ENCODE assay signal across 9 mouse cellular contexts in genomic region chr6:103809986-103810341, GRCm38 (mm10).
DNase-seq lines count a peak whose midpoint lies in the region; ATAC-seq and TF ChIP-seq lines count a peak whose summit lies in the region.
"Had no signal": no experiment of that assay in that cellular context is flagged by ENCODE, and none has a peak within 500 bp of the region (broad histone marks: within the 10 kb centered on the region; RNA-seq: fewer than 3 reads in every experiment).

No protein-coding gene starts in this region.

- H3K4me3 ChIP-seq in intestine, embryonic 14.5 days (ENCODE audit: low read depth, low read length) = peak overlapping the region; percentile 13; the same call in 1 of the 2 replicates
- no peak overlapping the region for H3K4me3 ChIP-seq in intestine, postnatal 0 days (ENCODE audit: low read depth, low read length)
- H3K4me3 ChIP-seq in embryonic facial prominence, embryonic 10.5 days = peak overlapping the region; percentile 35
- peak overlapping the region; percentile 29 for H3K4me3 ChIP-seq in forebrain, embryonic 13.5 days

- TF ChIP-seq CTCF in intestine, postnatal 0 days (IDR thresholded peaks at IDR 0.05; ENCODE audit: low read depth) = no peak

- H3K9me3 ChIP-seq in intestine, embryonic 14.5 days (ENCODE audit: control insufficient read depth, low read length) = no peaks in the 10 kb centered on the region
- H3K9me3 ChIP-seq in intestine, postnatal 0 days (ENCODE audit: control insufficient read depth) = no peaks in the 10 kb centered on the region
- H3K9me3 ChIP-seq in embryonic facial prominence, embryonic 10.5 days = no peaks in the 10 kb centered on the region
- no peaks in the 10 kb centered on the region for H3K9me3 ChIP-seq in forebrain, embryonic 13.5 days (replicated peaks)

- no peaks in the 10 kb centered on the region for H3K4me1 ChIP-seq in intestine, embryonic 14.5 days (replicated peaks; ENCODE audit: control insufficient read depth, insufficient read depth, low read length)
- no peaks in the 10 kb centered on the region for H3K4me1 ChIP-seq in intestine, postnatal 0 days (replicated peaks; ENCODE audit: control insufficient read depth, insufficient read depth, low read length)
- H3K4me1 ChIP-seq in embryonic facial prominence, embryonic 10.5 days = peaks cover 18% of the 10 kb centered on the region
- H3K4me1 ChIP-seq in forebrain, embryonic 13.5 days = peaks cover 22% of the 10 kb centered on the region

- no peak overlapping the region for H3K9ac ChIP-seq in intestine, embryonic 14.5 days (ENCODE audit: low read length)
- H3K9ac ChIP-seq in intestine, postnatal 0 days (ENCODE audit: low read depth, low read length) = no peak overlapping the region
- peak overlapping the region; percentile 30 for H3K9ac ChIP-seq in forebrain, embryonic 13.5 days

- peak overlapping the region; percentile 26 for H3K4me2 ChIP-seq in intestine, embryonic 14.5 days (ENCODE audit: low read length)
- no peak overlapping the region for H3K4me2 ChIP-seq in intestine, postnatal 0 days (replicated peaks; ENCODE audit: low read depth)
- H3K4me2 ChIP-seq in forebrain, embryonic 13.5 days = peak overlapping the region; percentile 60

- H3K27ac ChIP-seq in intestine, embryonic 14.5 days (ENCODE audit: low read depth) = no peak overlapping the region
- no peak overlapping the region for H3K27ac ChIP-seq in intestine, postnatal 0 days (ENCODE audit: low read depth, low read length)
- H3K27ac ChIP-seq in embryonic facial prominence, embryonic 10.5 days (replicated peaks) = no peak overlapping the region
- H3K27ac ChIP-seq in forebrain, embryonic 13.5 days = peak overlapping the region; percentile 69

- DNase-seq in intestine, embryonic 14.5 days (ENCODE audit: low spot score) = no peak
- DNase-seq in embryonic facial prominence, embryonic 10.5 days (ENCODE audit: low spot score) = no peak
- DNase-seq in embryo, embryonic 10.5 days (ENCODE audit: low spot score) = no peak
- DNase-seq: adrenal gland, postnatal 14 days had no signal

- WGBS in intestine, embryonic 14.5 days = 15% methylated on average over 7 of the region's 7 CpGs
- WGBS in intestine, postnatal 0 days = 16% methylated on average over 7 of the region's 7 CpGs
- 18% methylated on average over 7 of the region's 7 CpGs for WGBS in embryonic facial prominence, embryonic 10.5 days
- 2% methylated on average over 7 of the region's 7 CpGs for WGBS in forebrain, embryonic 13.5 days

- no peaks in the 10 kb centered on the region for H3K36me3 ChIP-seq in intestine, embryonic 14.5 days (ENCODE audit: control insufficient read depth, insufficient read depth, low read length)
- no peaks in the 10 kb centered on the region for H3K36me3 ChIP-seq in intestine, postnatal 0 days (ENCODE audit: control insufficient read depth, insufficient read depth)
- no peaks in the 10 kb centered on the region for H3K36me3 ChIP-seq in embryonic facial prominence, embryonic 10.5 days (replicated peaks)
- no peaks in the 10 kb centered on the region for H3K36me3 ChIP-seq in forebrain, embryonic 13.5 days (ENCODE audit: poor library complexity, severe bottlenecking)

- ATAC-seq in intestine, embryonic 14.5 days (replicated peaks; ENCODE audit: low FRiP score, low TSS enrichment, low read depth) = no peak
- ATAC-seq in intestine, postnatal 0 days = no peak
- peak; percentile 59 for ATAC-seq in forebrain, embryonic 13.5 days
- peak; percentile 67 for ATAC-seq in megakaryocyte-erythroid progenitor cell, adult 5-6 weeks (replicated peaks; ENCODE audit: low FRiP score, low TSS enrichment, poor library complexity, severe bottlenecking)
- no peak for ATAC-seq in CD4-positive, CD25-positive, alpha-beta regulatory T cell, adult 4 months
- no peak for ATAC-seq in erythroblast, adult 5-6 weeks (replicated peaks; ENCODE audit: low FRiP score, poor library complexity, severe bottlenecking)

- H3K27me3 ChIP-seq in intestine, embryonic 14.5 days (replicated peaks; ENCODE audit: control insufficient read depth, insufficient read depth, low read length) = peaks cover 15% of the 10 kb centered on the region; the same call in 1 of the 2 replicates
- no peaks in the 10 kb centered on the region for H3K27me3 ChIP-seq in intestine, postnatal 0 days (replicated peaks; ENCODE audit: control insufficient read depth, insufficient read depth, low read length)
- H3K27me3 ChIP-seq in embryonic facial prominence, embryonic 10.5 days (replicated peaks; ENCODE audit: low read depth, poor library complexity, severe bottlenecking) = peaks cover 59% of the 10 kb centered on the region
- peaks cover 3% of the 10 kb centered on the region; the same call in 1 of the 2 replicates for H3K27me3 ChIP-seq in forebrain, embryonic 13.5 days

Comparison
In these comparisons a context has a peak if more than half of its experiments do, and no peak if none do; other contexts are left out.
1. ATAC-seq: peak in forebrain, embryonic 13.5 days (single experiment) and megakaryocyte-erythroid progenitor cell, adult 5-6 weeks (single experiment); none in intestine, embryonic 14.5 days (single experiment), intestine, postnatal 0 days (single experiment), CD4-positive, CD25-positive, alpha-beta regulatory T cell, adult 4 months (single experiment) and erythroblast, adult 5-6 weeks (single experiment).